Mouse (Mus musculus): Measurements from ENCODE around the gene Ociad2.

GRCm38 (mm10) chr5:73372601-73373000, 31.8 kb upstream of the Ociad2 start:
- TF ChIP-seq CTCF (IDR thresholded peaks at IDR 0.05; ENCODE audit: low read depth) (no peak), EP300 (optimal IDR thresholded peaks at IDR 0.05) (no peak)

All from stomach, postnatal 0 days (tissue).